Mouse (Mus musculus): Measurements from ENCODE around the gene Ptprd.

The Ptprd gene

GRCm38 (mm10) chr4:76337926-76338325 lies 1873.8 kb downstream of the Ptprd start:
- no peak for DNase-seq (ENCODE audit: extremely low spot score, low read depth, low spot score)

- DNase-seq (ENCODE audit: extremely low spot score, low read depth, low spot score), result no peak
Observed at GRCm38 (mm10) chr4:76327346-76327745, 1884.4 kb downstream of the Ptprd start.

GRCm38 (mm10) chr4:76325646-76326045 lies 1886.1 kb downstream of the Ptprd start:
- no peak for DNase-seq (ENCODE audit: extremely low spot score, low read depth, low spot score)

- DNase-seq (ENCODE audit: extremely low spot score, low read depth, low spot score), result no peak
Observed at GRCm38 (mm10) chr4:76324928-76325327, 1886.8 kb downstream of the Ptprd start.

GRCm38 (mm10) chr4:76324509-76324908 lies 1887.3 kb downstream of the Ptprd start:
- no peak for DNase-seq (ENCODE audit: extremely low spot score, low read depth, low spot score)

- DNase-seq (ENCODE audit: extremely low spot score, low read depth, low spot score), result no peak
Observed at GRCm38 (mm10) chr4:76319874-76320273, 1891.9 kb downstream of the Ptprd start.

- DNase-seq (ENCODE audit: extremely low spot score, low read depth, low spot score), result no peak
Observed at GRCm38 (mm10) chr4:76315977-76316376, 1895.8 kb downstream of the Ptprd start.

- DNase-seq (ENCODE audit: extremely low spot score, low read depth, low spot score), result no peak
Observed at GRCm38 (mm10) chr4:76313749-76314148, 1898.0 kb downstream of the Ptprd start.

GRCm38 (mm10) chr4:76312593-76312992 lies 1899.2 kb downstream of the Ptprd start:
- DNase-seq (ENCODE audit: extremely low spot score, low read depth, low spot score), result no peak

- DNase-seq (ENCODE audit: extremely low spot score, low read depth, low spot score), result no peak
Observed at GRCm38 (mm10) chr4:76305987-76306386, 1905.8 kb downstream of the Ptprd start.

- DNase-seq (ENCODE audit: extremely low spot score, low read depth, low spot score), result no peak
Observed at GRCm38 (mm10) chr4:76297375-76297774, 1914.4 kb downstream of the Ptprd start.

- no peak for DNase-seq (ENCODE audit: extremely low spot score, low read depth, low spot score)
Observed at GRCm38 (mm10) chr4:76292733-76293357, 1918.9 kb downstream of the Ptprd start.

GRCm38 (mm10) chr4:76290484-76290818 lies 1921.3 kb downstream of the Ptprd start:
- DNase-seq (ENCODE audit: extremely low spot score, low read depth, low spot score), result no peak

- DNase-seq (ENCODE audit: extremely low spot score, low read depth, low spot score), result no peak
Observed at GRCm38 (mm10) chr4:76289612-76290483, 1921.9 kb downstream of the Ptprd start.

GRCm38 (mm10) chr4:76286016-76286415 lies 1925.7 kb downstream of the Ptprd start:
- no peak for DNase-seq (ENCODE audit: extremely low spot score, low read depth, low spot score)

- DNase-seq (ENCODE audit: extremely low spot score, low read depth, low spot score), result no peak
Observed at GRCm38 (mm10) chr4:76282886-76283285, 1928.9 kb downstream of the Ptprd start.

GRCm38 (mm10) chr4:76262727-76263126 lies 1949.0 kb downstream of the Ptprd start:
- DNase-seq (ENCODE audit: extremely low spot score, low read depth, low spot score), result no peak

- DNase-seq (ENCODE audit: extremely low spot score, low read depth, low spot score), result no peak
Observed at GRCm38 (mm10) chr4:76260686-76261085, 1951.1 kb downstream of the Ptprd start.

- DNase-seq (ENCODE audit: extremely low spot score, low read depth, low spot score), result no peak
Observed at GRCm38 (mm10) chr4:76260286-76260685, 1951.5 kb downstream of the Ptprd start.

- no peak for DNase-seq (ENCODE audit: extremely low spot score, low read depth, low spot score)
Observed at GRCm38 (mm10) chr4:76259636-76260035, 1952.1 kb downstream of the Ptprd start.

GRCm38 (mm10) chr4:76244371-76244770 lies 1967.4 kb downstream of the Ptprd start:
- DNase-seq (ENCODE audit: extremely low spot score, low read depth, low spot score), result no peak

GRCm38 (mm10) chr4:76241542-76241941 lies 1970.2 kb downstream of the Ptprd start:
- no peak for DNase-seq (ENCODE audit: extremely low spot score, low read depth, low spot score)
